ENCODE assay signal across 8 mouse cellular contexts in genomic region chr11:57434153-57434552, GRCm38 (mm10).
DNase-seq lines count a peak whose midpoint lies in the region; ATAC-seq and TF ChIP-seq lines count a peak whose summit lies in the region.
"Had no signal": no experiment of that assay in that cellular context is flagged by ENCODE, and none has a peak within 500 bp of the region (broad histone marks: within the 10 kb centered on the region; RNA-seq: fewer than 3 reads in every experiment).

No protein-coding gene starts in this region.

- no peak overlapping the region for H3K27ac ChIP-seq in liver, adult 2 months (replicated peaks; ENCODE audit: insufficient read depth, low read depth, low read length)
- no peak overlapping the region for H3K27ac ChIP-seq in liver, embryonic 11.5 days (ENCODE audit: low read depth, low read length)

- no peak overlapping the region for H3K4me2 ChIP-seq in liver, embryonic 11.5 days

- WGBS in liver, adult 2 months = 4% methylated on average over 1 of the region's 1 CpGs
- 15% methylated on average over 1 of the region's 1 CpGs for WGBS in liver, embryonic 11.5 days

- TF ChIP-seq POLR2A in liver, adult 2 months (IDR thresholded peaks at IDR 0.05; ENCODE audit: extremely low read depth, insufficient read depth, low read length) = no peak

- no peaks in the 10 kb centered on the region for H3K27me3 ChIP-seq in liver, adult 2 months (ENCODE audit: control insufficient read depth, insufficient read depth, low read length)
- H3K27me3 ChIP-seq in liver, embryonic 11.5 days (replicated peaks; ENCODE audit: control insufficient read depth, insufficient read depth, low read length) = no peaks in the 10 kb centered on the region

- no peaks in the 10 kb centered on the region for H3K9me3 ChIP-seq in liver, embryonic 11.5 days (ENCODE audit: control insufficient read depth, low read length)

- no peak overlapping the region for H3K9ac ChIP-seq in liver, adult 2 months (ENCODE audit: low read depth, low read length)
- no peak overlapping the region for H3K9ac ChIP-seq in liver, embryonic 11.5 days (ENCODE audit: low read depth, low read length)

- no peaks in the 10 kb centered on the region for H3K79me2 ChIP-seq in liver, adult 2 months (ENCODE audit: control insufficient read depth, insufficient read depth, low read length)

- no peak overlapping the region for H3K4me3 ChIP-seq in liver, adult 2 months (ENCODE audit: insufficient read depth, low read depth, low read length)
- H3K4me3 ChIP-seq in liver, embryonic 11.5 days (ENCODE audit: low read depth, low read length) = no peak overlapping the region

- peak; percentile 4 for DNase-seq in liver, adult 2 months (ENCODE audit: extremely low read depth, low read depth, low spot score)
- DNase-seq in liver, embryonic 11.5 days (ENCODE audit: low spot score) = no peak
- peak; percentile 64 for DNase-seq in adrenal gland, postnatal 10 days
- DNase-seq in fibroblast of lung, adult 2 months (ENCODE audit: low read depth) = peak; percentile 11
- DNase-seq in retina, postnatal 1 day = peak; percentile 76
- no peak for DNase-seq in right cerebral cortex, postnatal 14 days
- DNase-seq: gastrocnemius, postnatal 25 days had no signal

- ATAC-seq in liver, embryonic 11.5 days (replicated peaks; ENCODE audit: low FRiP score) = no peak
- no peak for ATAC-seq in cerebellum, adult (ENCODE audit: insufficient number of reproducible peaks, low FRiP score, low TSS enrichment)

- H3K36me3 ChIP-seq in liver, adult 2 months (ENCODE audit: control insufficient read depth, insufficient read depth, low read length) = no peaks in the 10 kb centered on the region
- H3K36me3 ChIP-seq in liver, embryonic 11.5 days (ENCODE audit: control insufficient read depth, insufficient read depth, low read length) = no peaks in the 10 kb centered on the region

- no peaks in the 10 kb centered on the region for H3K4me1 ChIP-seq in liver, adult 2 months (ENCODE audit: control insufficient read depth, insufficient read depth, low read length)
- no peaks in the 10 kb centered on the region for H3K4me1 ChIP-seq in liver, embryonic 11.5 days (replicated peaks; ENCODE audit: control insufficient read depth, insufficient read depth, low read length)

- TF ChIP-seq CTCF in liver, adult 2 months (IDR thresholded peaks at IDR 0.05; ENCODE audit: low read depth, low read length) = no peak

Comparison
In these comparisons a context has a peak if more than half of its experiments do, and no peak if none do; other contexts are left out.
1. DNase-seq: peak in liver, adult 2 months (single experiment), adrenal gland, postnatal 10 days (single experiment), fibroblast of lung, adult 2 months (single experiment) and retina, postnatal 1 day (single experiment); none in liver, embryonic 11.5 days (single experiment) and right cerebral cortex, postnatal 14 days (single experiment).